Mouse (Mus musculus) lung, embryonic 14.5 days (tissue): ENCODE results near the gene Gm15517. TPM values are rescaled to one million over a fixed set of nuclear protein-coding genes. Genes with fewer than 3 reads are reported as not detected.
A peak's percentile ranks its signal among the peaks of the same experiment; 100 is the strongest.

ENCODE experiments used
- ATAC-seq: fragments of 200-750 bp; cut with Nextera tagmentation; 2 replicates; pipeline ENCODE4 v1.8.0; 2017; ENCODE audit warnings: mild to moderate bottlenecking, moderate TSS enrichment, moderate library complexity; ENCODE audit not compliant: insufficient read depth
- DNase-seq: peaks from one replicate; pipeline ENCODE4 v3.0.0-alpha.2; 2015
- H3K27ac ChIP-seq: fragments of 300-500 bp; sonication (generic); 2 replicates; pipeline ENCODE4 v1.5.1; 2014; ENCODE audit warnings: low read depth, mild to moderate bottlenecking, moderate library complexity
- H3K27me3 ChIP-seq: fragments of 300-500 bp; sonication (generic); 2 replicates; pipeline ENCODE4 v1.6.1; 2014; ENCODE audit warnings: low read length, control low read depth; ENCODE audit not compliant: insufficient read depth
- H3K36me3 ChIP-seq: fragments of 300-500 bp; sonication (generic); 2 replicates; pipeline ENCODE4 v1.6.1; 2014; ENCODE audit warnings: control low read depth; ENCODE audit not compliant: insufficient read depth
- H3K4me1 ChIP-seq: fragments of 300-500 bp; sonication (generic); 2 replicates; pipeline ENCODE4 v1.6.1; 2014; ENCODE audit warnings: antibody characterized with exemption, control low read depth; ENCODE audit not compliant: insufficient read depth
- H3K4me2 ChIP-seq: fragments of 300-500 bp; sonication (generic); 2 replicates; pipeline ENCODE4 v1.6.1; 2014; ENCODE audit warnings: mild to moderate bottlenecking
- H3K4me3 ChIP-seq: fragments of 300-500 bp; sonication (generic); 2 replicates; pipeline ENCODE4 v1.5.1; 2014; ENCODE audit warnings: low read depth, low read length
- H3K9ac ChIP-seq: fragments of 300-500 bp; sonication (generic); 2 replicates; pipeline ENCODE4 v1.6.1; 2014
- H3K9me3 ChIP-seq: fragments of 300-500 bp; sonication (generic); 2 replicates; pipeline ENCODE4 v1.6.1; 2016; ENCODE audit warnings: low read depth, low read length, control low read depth
- CTCF ChIP-seq: IDR thresholded peaks from 2 replicates; pipeline ENCODE4 v1.5.1; 2016; ENCODE audit warnings: antibody characterized with exemption, low read depth
- WGBS: fragments of 180-500 bp; shearing (Covaris S2); extraction: QIAGEN DNeasy Blood & Tissue Kit; methylation state at CpG from one replicate; pipeline ENCODE4 v1.1.7; 2014; 5-methylcytosine and 5-hydroxymethylcytosine counted together
- polyA plus RNA-seq: library from polyadenylated mRNA; unstranded; fragments of >200 nt; fragmentation: Nextera tagmentation; extraction: Ambion mirVana; gene quantifications from 2 replicates; pipeline ENCODE4 v1.2.1, GENCODE M21; 2014

Gm15517 gene
- polyA plus RNA-seq, 1 experiment from 2014 or later = not detected

- H3K4me2 ChIP-seq = no peak overlapping the region
Observed at GRCm38 (mm10) chr7:44253023-44253616, 8.1 kb upstream of the Gm15517 start.

GRCm38 (mm10) chr7:44254930-44255329, 6.3 kb upstream of the Gm15517 start:
- no peak for TF ChIP-seq CTCF
- 0 out of 2 replicates have a peak, but pooled peaks have one; percentile 9 for ATAC-seq
- Histone ChIP-seq H3K4me2 (no peak overlapping the region), H3K27ac (no peak overlapping the region), H3K36me3 (peaks cover 33% of the 10 kb centered on the region), H3K27me3 (no peaks in the 10 kb centered on the region), H3K9ac (no peak overlapping the region), H3K9me3 (no peaks in the 10 kb centered on the region), H3K4me1 (no peaks in the 10 kb centered on the region), H3K4me3 (no peak overlapping the region)
- 65% methylated on average over 6 of the region's 6 CpGs for WGBS
- peak; percentile 19 for DNase-seq

More at GRCm38 (mm10) chr7:44253023-44253616, 8.1 kb upstream of the Gm15517 start:
- Histone ChIP-seq H3K9me3 (no peaks in the 10 kb centered on the region), H3K36me3 (peaks cover 51% of the 10 kb centered on the region), H3K4me1 (no peaks in the 10 kb centered on the region), H3K27me3 (no peaks in the 10 kb centered on the region), H3K27ac (no peak overlapping the region), H3K4me3 (no peak overlapping the region), H3K9ac (no peak overlapping the region)
- ATAC-seq (peak; percentile 19; the same call in 1 of the 2 replicates), DNase-seq (no peak)
- WGBS = 59% methylated on average over 15 of the region's 15 CpGs
- no peak for TF ChIP-seq CTCF

GRCm38 (mm10) chr7:44257278-44257677, 4.0 kb upstream of the Gm15517 start, which contains the start of gene Acp4:
TSS of gene Acp4 (minus strand) at chr7:44257378.
- no peak within 1 kb of the TSS for H3K4me3 ChIP-seq
- no peak within 1 kb of the TSS for H3K4me2 ChIP-seq
- H3K27ac ChIP-seq = no peak within 1 kb of the TSS
- no peaks in the 10 kb centered on the region for H3K4me1 ChIP-seq
- no peaks in the 10 kb centered on the region for H3K9me3 ChIP-seq
- H3K36me3 ChIP-seq = peaks cover 18% of the 10 kb centered on the region
- no peaks in the 10 kb centered on the region for H3K27me3 ChIP-seq
- H3K9ac ChIP-seq = no peak within 1 kb of the TSS
- no peak for TF ChIP-seq CTCF
- DNase-seq = no peak
- WGBS = 76% methylated on average over 4 of the region's 4 CpGs
- no peak for ATAC-seq

- Histone ChIP-seq H3K36me3 (no peaks in the 10 kb centered on the region), H3K27me3 (peaks cover 5% of the 10 kb centered on the region; the same call in 1 of the 2 replicates), H3K9me3 (no peaks in the 10 kb centered on the region), H3K9ac (no peak overlapping the region), H3K4me3 (no peak overlapping the region), H3K27ac (no peak overlapping the region), H3K4me1 (no peaks in the 10 kb centered on the region), H3K4me2 (no peak overlapping the region)
- 64% methylated on average over 6 of the region's 6 CpGs for WGBS
- TF ChIP-seq CTCF = no peak
- no peak for ATAC-seq
- DNase-seq = no peak
Observed at GRCm38 (mm10) chr7:44260410-44260809, 837 bp upstream of the Gm15517 start.

- Histone ChIP-seq H3K36me3 (no peaks in the 10 kb centered on the region), H3K27ac (no peak overlapping the region), H3K4me1 (no peaks in the 10 kb centered on the region), H3K9me3 (no peaks in the 10 kb centered on the region), H3K9ac (no peak overlapping the region), H3K4me2 (peak overlapping the region; percentile 52), H3K4me3 (peak overlapping the region; percentile 0; the same call in 1 of the 2 replicates), H3K27me3 (peaks cover 5% of the 10 kb centered on the region; the same call in 1 of the 2 replicates)
- TF ChIP-seq CTCF = peak; percentile 98
- ATAC-seq = peak; percentile 83
- DNase-seq = peak; percentile 99
- 2% methylated on average over 34 of the region's 34 CpGs for WGBS
Observed at GRCm38 (mm10) chr7:44262791-44263643, 1.8 kb downstream of the Gm15517 start.

- Histone ChIP-seq H3K27ac (no peak overlapping the region), H3K9ac (no peak overlapping the region), H3K27me3 (peaks cover 3% of the 10 kb centered on the region; the same call in 1 of the 2 replicates), H3K4me2 (no peak overlapping the region), H3K36me3 (no peaks in the 10 kb centered on the region), H3K4me3 (no peak overlapping the region), H3K9me3 (no peaks in the 10 kb centered on the region), H3K4me1 (no peaks in the 10 kb centered on the region)
- 70% methylated on average over 11 of the region's 11 CpGs for WGBS
- no peak for TF ChIP-seq CTCF
- no peak for ATAC-seq
- DNase-seq = no peak
Observed at GRCm38 (mm10) chr7:44268117-44268516, 6.9 kb downstream of the Gm15517 start.

GRCm38 (mm10) chr7:44269397-44269796, 8.2 kb downstream of the Gm15517 start:
- no peak for DNase-seq
- no peaks in the 10 kb centered on the region for H3K9me3 ChIP-seq
- no peaks in the 10 kb centered on the region for H3K36me3 ChIP-seq
- no peak for TF ChIP-seq CTCF
- peaks cover 3% of the 10 kb centered on the region; the same call in 1 of the 2 replicates for H3K27me3 ChIP-seq
- ATAC-seq = no peak
- H3K27ac ChIP-seq = no peak overlapping the region
- H3K4me3 ChIP-seq = no peak overlapping the region
- 80% methylated on average over 2 of the region's 2 CpGs for WGBS
- H3K4me2 ChIP-seq = no peak overlapping the region
- no peaks in the 10 kb centered on the region for H3K4me1 ChIP-seq
- H3K9ac ChIP-seq = no peak overlapping the region
